Mouse (Mus musculus) neural tube, embryonic 11.5 days (tissue): ENCODE measurements around the gene Vamp5. TPM values are rescaled to one million over a fixed set of nuclear protein-coding genes. Genes with fewer than 3 reads are reported as not detected.
A peak's percentile ranks its signal among the peaks of the same experiment; 100 is the strongest.

Source experiments
- ATAC-seq: fragments of 200-750 bp; cut with Nextera tagmentation; 2 replicates; pipeline ENCODE4 v1.8.0; 2017; ENCODE audit warnings: moderate number of reproducible peaks, mild to moderate bottlenecking, moderate TSS enrichment, moderate library complexity; ENCODE audit not compliant: insufficient read depth, low FRiP score, low TSS enrichment
- DNase-seq: peaks from one replicate; pipeline ENCODE4 v3.0.0-alpha.2; 2015; ENCODE audit warnings: low spot score
- H3K27ac ChIP-seq: fragments of 300-500 bp; sonication (generic); 2 replicates; pipeline ENCODE4 v1.5.1; 2014; ENCODE audit warnings: low read depth, mild to moderate bottlenecking, low read length
- H3K27me3 ChIP-seq: fragments of 300-500 bp; sonication (generic); 2 replicates; pipeline ENCODE4 v1.6.1; 2014; ENCODE audit warnings: mild to moderate bottlenecking, low read length, mixed read lengths; ENCODE audit not compliant: control insufficient read depth, insufficient read depth
- H3K36me3 ChIP-seq: fragments of 300-500 bp; sonication (generic); 2 replicates; pipeline ENCODE4 v1.6.1; 2014; ENCODE audit warnings: mild to moderate bottlenecking, low read length, moderate library complexity, mixed read lengths; ENCODE audit not compliant: control insufficient read depth, insufficient read depth
- H3K4me1 ChIP-seq: fragments of 300-500 bp; sonication (generic); 2 replicates; pipeline ENCODE4 v1.6.1; 2014; ENCODE audit warnings: low read length, mixed read lengths; ENCODE audit not compliant: control insufficient read depth, insufficient read depth
- H3K4me2 ChIP-seq: fragments of 300-500 bp; sonication (generic); 2 replicates; pipeline ENCODE4 v1.6.1; 2014; ENCODE audit warnings: low read depth, mild to moderate bottlenecking, moderate library complexity
- H3K4me3 ChIP-seq: fragments of 300-500 bp; sonication (generic); 2 replicates; pipeline ENCODE4 v1.5.1; 2014; ENCODE audit warnings: low read depth, low read length
- H3K9ac ChIP-seq: fragments of 300-500 bp; sonication (generic); 2 replicates; pipeline ENCODE4 v1.6.1; 2014; ENCODE audit warnings: mild to moderate bottlenecking, low read length
- H3K9me3 ChIP-seq: fragments of 300-500 bp; sonication (generic); 2 replicates; pipeline ENCODE4 v1.6.1; 2016; ENCODE audit warnings: low read length; ENCODE audit not compliant: control insufficient read depth
- WGBS: fragments of 180-500 bp; shearing (Covaris S2); extraction: QIAGEN DNeasy Blood & Tissue Kit; methylation state at CpG from one replicate; pipeline ENCODE4 v1.1.7; 2014; 5-methylcytosine and 5-hydroxymethylcytosine counted together
- polyA plus RNA-seq: library from polyadenylated mRNA; unstranded; fragments of >200 nt; fragmentation: Nextera tagmentation; extraction: Ambion mirVana; gene quantifications from 2 replicates; pipeline ENCODE4 v1.2.1, GENCODE M21; 2014

The Vamp5 gene
- polyA plus RNA-seq, 1 experiment from 2014 or later: 13.4 TPM

- H3K27me3 ChIP-seq: no peaks in the 10 kb centered on the region
- ATAC-seq (peak; percentile 57; the same call in 1 of the 2 replicates), DNase-seq (peak; percentile 81)
- no peaks in the 10 kb centered on the region for H3K36me3 ChIP-seq
- WGBS: under 1% methylated on average over 65 of the region's 72 CpGs
- peak within 1 kb of the TSS; percentile 89 for H3K9ac ChIP-seq
- peak within 1 kb of the TSS; percentile 88 for H3K4me3 ChIP-seq
- no peaks in the 10 kb centered on the region for H3K9me3 ChIP-seq
- peaks cover 14% of the 10 kb centered on the region for H3K4me1 ChIP-seq
- H3K4me2 ChIP-seq: peak within 1 kb of the TSS; percentile 52
- peak within 1 kb of the TSS; percentile 54; the same call in 1 of the 2 replicates for H3K27ac ChIP-seq
Observed at GRCm38 (mm10) chr6:72347166-72347941, 32.9 kb downstream of the Vamp5 start, which contains the start of gene 0610030E20Rik. Gene 0610030E20Rik (plus strand): TSS chr6:72347317.

GRCm38 (mm10) chr6:72346261-72346660 lies 34.0 kb downstream of the Vamp5 start:
- Histone ChIP-seq H3K27me3 (no peaks in the 10 kb centered on the region), H3K27ac (no peak overlapping the region), H3K4me1 (peaks cover 14% of the 10 kb centered on the region), H3K4me3 (no peak overlapping the region), H3K9ac (no peak overlapping the region), H3K4me2 (no peak overlapping the region), H3K36me3 (no peaks in the 10 kb centered on the region), H3K9me3 (no peaks in the 10 kb centered on the region)
- DNase-seq: no peak
- WGBS: 87% methylated on average over 4 of the region's 4 CpGs
- ATAC-seq: no peak

GRCm38 (mm10) chr6:72345633-72346032 lies 34.6 kb downstream of the Vamp5 start:
- H3K27ac ChIP-seq: no peak overlapping the region
- no peak overlapping the region; the same call in 1 of the 2 replicates for H3K4me3 ChIP-seq
- 59% methylated on average over 6 of the region's 6 CpGs for WGBS
- no peak for DNase-seq
- peak; percentile 7; the same call in 1 of the 2 replicates for ATAC-seq
- no peak overlapping the region for H3K9ac ChIP-seq
- H3K27me3 ChIP-seq: no peaks in the 10 kb centered on the region
- H3K9me3 ChIP-seq: no peaks in the 10 kb centered on the region
- H3K36me3 ChIP-seq: no peaks in the 10 kb centered on the region
- H3K4me1 ChIP-seq: peaks cover 14% of the 10 kb centered on the region
- peak overlapping the region; percentile 83 for H3K4me2 ChIP-seq

- WGBS: 1% methylated on average over 30 of the region's 30 CpGs
- peak within 1 kb of the TSS; percentile 81 for H3K9ac ChIP-seq
- H3K4me1 ChIP-seq: peaks cover 14% of the 10 kb centered on the region
- DNase-seq (peak; percentile 94), ATAC-seq (peak; percentile 82)
- no peaks in the 10 kb centered on the region for H3K27me3 ChIP-seq
- 0 out of 2 replicates have a peak within 1 kb of the TSS, but pooled peaks have one; percentile 30 for H3K27ac ChIP-seq
- H3K4me3 ChIP-seq: peak within 1 kb of the TSS; percentile 82
- no peaks in the 10 kb centered on the region for H3K9me3 ChIP-seq
- H3K36me3 ChIP-seq: no peaks in the 10 kb centered on the region
- peak within 1 kb of the TSS; percentile 83 for H3K4me2 ChIP-seq
Observed at GRCm38 (mm10) chr6:72345074-72345567, 35.1 kb downstream of the Vamp5 start, which contains the start of gene Usp39. Gene Usp39 (minus strand): TSS chr6:72345184.

GRCm38 (mm10) chr6:72344396-72345073 lies 35.7 kb downstream of the Vamp5 start:
- Histone ChIP-seq H3K4me2 (peak overlapping the region; percentile 83), H3K9ac (peak overlapping the region; percentile 81), H3K9me3 (no peaks in the 10 kb centered on the region), H3K4me3 (peak overlapping the region; percentile 82), H3K4me1 (peaks cover 14% of the 10 kb centered on the region), H3K27me3 (no peaks in the 10 kb centered on the region), H3K27ac (0 out of 2 replicates have a peak overlapping the region, but pooled peaks have one; percentile 30), H3K36me3 (no peaks in the 10 kb centered on the region)
- ATAC-seq: no peak; the same call in 1 of the 2 replicates
- under 1% methylated on average over 42 of the region's 42 CpGs for WGBS
- DNase-seq: no peak

- Histone ChIP-seq H3K27me3 (no peaks in the 10 kb centered on the region), H3K36me3 (peaks cover 6% of the 10 kb centered on the region; the same call in 1 of the 2 replicates)
Observed at GRCm38 (mm10) chr6:72340481-72340880, 39.8 kb downstream of the Vamp5 start.

GRCm38 (mm10) chr6:72333111-72333510 lies 47.2 kb downstream of the Vamp5 start:
- Histone ChIP-seq H3K9ac (no peak overlapping the region), H3K36me3 (peaks cover 16% of the 10 kb centered on the region), H3K4me2 (no peak overlapping the region), H3K4me3 (no peak overlapping the region), H3K4me1 (no peaks in the 10 kb centered on the region), H3K27ac (no peak overlapping the region), H3K9me3 (no peaks in the 10 kb centered on the region), H3K27me3 (no peaks in the 10 kb centered on the region)
- WGBS: 82% methylated on average over 5 of the region's 5 CpGs
- no peak for ATAC-seq
- DNase-seq: no peak

More at GRCm38 (mm10) chr6:72340481-72340880, 39.8 kb downstream of the Vamp5 start:
- DNase-seq (no peak), ATAC-seq (no peak)
- H3K9me3 ChIP-seq: no peaks in the 10 kb centered on the region
- H3K4me3 ChIP-seq: no peak overlapping the region
- H3K4me1 ChIP-seq: peaks cover 8% of the 10 kb centered on the region
- H3K27ac ChIP-seq: no peak overlapping the region
- H3K4me2 ChIP-seq: no peak overlapping the region
- H3K9ac ChIP-seq: no peak overlapping the region
- 71% methylated on average over 2 of the region's 2 CpGs for WGBS

GRCm38 (mm10) chr6:72330133-72330532 lies 50.1 kb downstream of the Vamp5 start:
- no peaks in the 10 kb centered on the region for H3K27me3 ChIP-seq
- H3K9ac ChIP-seq: no peak overlapping the region
- DNase-seq (no peak), ATAC-seq (no peak)
- peaks cover 20% of the 10 kb centered on the region for H3K36me3 ChIP-seq
- H3K4me3 ChIP-seq: no peak overlapping the region
- no peaks in the 10 kb centered on the region for H3K4me1 ChIP-seq
- H3K27ac ChIP-seq: no peak overlapping the region
- no peaks in the 10 kb centered on the region for H3K9me3 ChIP-seq
- no peak overlapping the region for H3K4me2 ChIP-seq
- WGBS: 93% methylated on average over 4 of the region's 4 CpGs
